Mouse (Mus musculus) left cerebral cortex, postnatal 10 days (tissue): Measurements from ENCODE around the gene Spon1. TPM values are rescaled to one million over a fixed set of nuclear protein-coding genes. Genes with fewer than 3 reads are reported as not detected.

Experiments used
- DNase-seq, 2 experiments: peaks; one replicate each; pipeline ENCODE4 v3.0.0; 2021 to 2022; ENCODE audit warnings: low spot score in 2 of 2, mixed read lengths in 1 of 2; ENCODE audit errors: extremely low spot score in 1 of 2
- intact Hi-C: fragments of 180-260 bp; cut with DNase I; formaldehyde crosslinking; loops from one replicate; pipeline ENCODE4 v1.15.1; 2025
- total RNA-seq, 2 experiments: library from RNA; stranded (reverse); gene quantifications; 2 replicates each; pipeline ENCODE4 v1.2.3; 2021

Spon1 gene
- total RNA-seq, 2 experiments from 2014 or later = 46.6 to 49.5 TPM

- intact Hi-C loops = no loop called here
- DNase-seq = no peak
These were observed 59.9 kb downstream of the Spon1 start for GRCm38 (mm10) chr7:113825498-113826205.

- no peak for DNase-seq
- intact Hi-C loops = no loop called here
These were observed 60.7 kb downstream of the Spon1 start for GRCm38 (mm10) chr7:113826510-113826909.

GRCm38 (mm10) chr7:113828122-113828571 lies 62.3 kb downstream of the Spon1 start:
- DNase-seq = no peak

GRCm38 (mm10) chr7:113828576-113828975 lies 62.8 kb downstream of the Spon1 start:
- intact Hi-C loops = no loop called here
- DNase-seq = no peak

More at GRCm38 (mm10) chr7:113828122-113828571, 62.3 kb downstream of the Spon1 start:
- intact Hi-C loops = no loop called here

GRCm38 (mm10) chr7:113837151-113837550 lies 71.4 kb downstream of the Spon1 start:
- no peak for DNase-seq
- intact Hi-C loops = no loop called here

GRCm38 (mm10) chr7:113839431-113839830 lies 73.6 kb downstream of the Spon1 start:
- DNase-seq = no peak
- intact Hi-C loops = no loop called here

GRCm38 (mm10) chr7:113841521-113841920 lies 75.7 kb downstream of the Spon1 start:
- no peak for DNase-seq
- intact Hi-C loops = no loop called here

GRCm38 (mm10) chr7:113843150-113843549 lies 77.4 kb downstream of the Spon1 start:
- no peak for DNase-seq

GRCm38 (mm10) chr7:113845191-113845590 lies 79.4 kb downstream of the Spon1 start:
- no peak for DNase-seq
- intact Hi-C loops = no loop called here

More at GRCm38 (mm10) chr7:113843150-113843549, 77.4 kb downstream of the Spon1 start:
- intact Hi-C loops = no loop called here

GRCm38 (mm10) chr7:113846553-113846952 lies 80.8 kb downstream of the Spon1 start:
- no peak for DNase-seq
- intact Hi-C loops = no loop called here

- intact Hi-C loops = no loop called here
- DNase-seq = no peak
These were observed 81.4 kb downstream of the Spon1 start for GRCm38 (mm10) chr7:113847041-113847819.

GRCm38 (mm10) chr7:113850389-113850788 lies 84.6 kb downstream of the Spon1 start:
- no peak for DNase-seq
- intact Hi-C loops = no loop called here

- no peak for DNase-seq
- intact Hi-C loops = no loop called here
These were observed 89.6 kb downstream of the Spon1 start for GRCm38 (mm10) chr7:113855396-113855795.

- intact Hi-C loops = no loop called here
- DNase-seq = no peak
These were observed 90.3 kb downstream of the Spon1 start for GRCm38 (mm10) chr7:113856067-113856466.

- DNase-seq = no peak
- intact Hi-C loops = no loop called here
These were observed 93.7 kb downstream of the Spon1 start for GRCm38 (mm10) chr7:113859480-113859881.

GRCm38 (mm10) chr7:113861964-113862363 lies 96.2 kb downstream of the Spon1 start:
- no peak for DNase-seq
- intact Hi-C loops = no loop called here

- DNase-seq = no peak
- intact Hi-C loops = loop anchor here (10.0 kb wide), 1 partner anchor 108 kb away; the partner anchor contains the start of gene Spon1
These were observed 107.0 kb downstream of the Spon1 start for GRCm38 (mm10) chr7:113872846-113873245.

GRCm38 (mm10) chr7:113877451-113877850 lies 111.7 kb downstream of the Spon1 start:
- no peak for DNase-seq
- intact Hi-C loops = loop anchor here (10.0 kb wide), 1 partner anchor 113 kb away; the partner anchor contains the start of gene Spon1

GRCm38 (mm10) chr7:113877926-113878325 lies 112.1 kb downstream of the Spon1 start:
- no peak for DNase-seq
- intact Hi-C loops = loop anchor here (10.0 kb wide), 1 partner anchor 113 kb away; the partner anchor contains the start of gene Spon1

GRCm38 (mm10) chr7:113879085-113879501 lies 113.3 kb downstream of the Spon1 start:
- no peak for DNase-seq
- intact Hi-C loops = loop anchor here (10.0 kb wide), 1 partner anchor 114 kb away; the partner anchor contains the start of gene Spon1
